ENCODE assay signal across 12 mouse cellular contexts in genomic region chr3:9505692-9506211, GRCm38 (mm10).
DNase-seq lines count a peak whose midpoint lies in the region.
"Had no signal": no experiment of that assay in that cellular context is flagged by ENCODE, and none has a peak within 500 bp of the region (broad histone marks: within the 10 kb centered on the region; RNA-seq: fewer than 3 reads in every experiment).

No protein-coding gene starts in this region.

- DNase-seq in heart, adult 11 months, result peak; percentile 92
- no peak for DNase-seq in heart, postnatal 10 days
- peak; percentile 24 for DNase-seq in layer of hippocampus, adult 9-11 months
- DNase-seq in layer of hippocampus, postnatal 14 days (ENCODE audit: low spot score in 2 of 2), result no peak
- DNase-seq in thymus, postnatal 14 days, result peak; percentile 16
- no peak for DNase-seq in thymus, postnatal 4 days
- no peak for DNase-seq in adrenal gland, adult 18-20 months (ENCODE audit: low spot score in 2 of 2)
- DNase-seq in adrenal gland, adult 8-10 months, result no peak
- DNase-seq: B cell, adult 2 months; cerebellum, adult 8-10 months; embryo, embryonic 11 days; lung, adult 2 months had no signal

- intact Hi-C loops in heart, postnatal 10 days (cut with DNase I), result no loop called here

Comparison
In these comparisons a context has a peak if more than half of its experiments do, and no peak if none do; other contexts are left out.
1. DNase-seq: peak in heart, adult 11 months (single experiment), layer of hippocampus, adult 9-11 months (single experiment) and thymus, postnatal 14 days (single experiment); none in heart, postnatal 10 days (0 of 2), layer of hippocampus, postnatal 14 days (0 of 2), thymus, postnatal 4 days (single experiment), adrenal gland, adult 18-20 months (0 of 2) and adrenal gland, adult 8-10 months (single experiment).